Mouse (Mus musculus) liver, embryonic 18 days (tissue): ENCODE data around the gene Tmprss2. TPM values are rescaled to one million over a fixed set of nuclear protein-coding genes. Genes with fewer than 3 reads are reported as not detected.

Experiments
- polyA plus RNA-seq: library from polyadenylated mRNA; depleted of rRNA; stranded (reverse); fragments of >200 nt; gene quantifications from 2 replicates; pipeline ENCODE4 v1.2.3, GENCODE M21; 2012; rRNA removed

Gene Tmprss2
- polyA plus RNA-seq, result 2.7 and 3.5 TPM in 2 replicates

DNA sequence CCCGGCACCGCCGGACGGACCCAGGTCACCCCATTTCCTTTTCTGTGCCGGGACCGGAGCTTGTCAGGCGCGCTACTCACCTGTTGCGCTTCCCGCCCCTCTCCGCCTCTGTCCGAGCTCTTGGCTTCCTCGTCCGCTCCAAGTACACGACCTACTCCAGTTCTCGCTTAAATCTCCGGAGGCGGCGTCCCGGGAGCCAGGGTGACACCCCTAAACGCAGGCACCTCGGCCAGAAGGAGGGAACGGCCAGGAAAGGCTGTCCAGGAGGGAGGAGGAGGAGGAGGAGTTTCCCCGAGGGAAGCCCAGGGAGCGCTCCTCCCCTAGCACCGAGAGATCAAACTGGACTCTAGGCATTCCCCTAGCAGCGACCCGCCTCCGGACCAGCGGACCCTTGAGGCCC lies at the start of gene Tmprss2:
Gene Tmprss2, minus strand, starts transcription at position 257 of the 400 bp plus-strand sequence.

Other genes with a start within 250 kb of the Tmprss2 start
- gene Mx1, start 148.3 kb downstream of the Tmprss2 start, polyA plus RNA-seq, result 4.0 and 4.5 TPM in 2 replicates
- gene Fam3b, start 96.4 kb downstream of the Tmprss2 start, polyA plus RNA-seq, result 0.05 TPM in 1 of 2 replicates, not detected in the other
- gene Ripk4, start 152.6 kb upstream of the Tmprss2 start, polyA plus RNA-seq, result 2.1 and 2.2 TPM in 2 replicates
- 3.3 and 4.1 TPM in 2 replicates for gene Prdm15, start 240.7 kb upstream of the Tmprss2 start, polyA plus RNA-seq